Mouse (Mus musculus) testis, postnatal 14 days (tissue): ENCODE measurements at regions not wholly inside any gene's neighbourhood (a gene's known extent, or its start where the extent isn't known, plus 50 kb on each side); places are given as distances from the start of the nearest gene placed in this dataset.

ENCODE experiments used
- DNase-seq: peaks from one replicate; pipeline ENCODE4 v3.0.0; 2021; ENCODE audit warnings: low spot score

DNA sequence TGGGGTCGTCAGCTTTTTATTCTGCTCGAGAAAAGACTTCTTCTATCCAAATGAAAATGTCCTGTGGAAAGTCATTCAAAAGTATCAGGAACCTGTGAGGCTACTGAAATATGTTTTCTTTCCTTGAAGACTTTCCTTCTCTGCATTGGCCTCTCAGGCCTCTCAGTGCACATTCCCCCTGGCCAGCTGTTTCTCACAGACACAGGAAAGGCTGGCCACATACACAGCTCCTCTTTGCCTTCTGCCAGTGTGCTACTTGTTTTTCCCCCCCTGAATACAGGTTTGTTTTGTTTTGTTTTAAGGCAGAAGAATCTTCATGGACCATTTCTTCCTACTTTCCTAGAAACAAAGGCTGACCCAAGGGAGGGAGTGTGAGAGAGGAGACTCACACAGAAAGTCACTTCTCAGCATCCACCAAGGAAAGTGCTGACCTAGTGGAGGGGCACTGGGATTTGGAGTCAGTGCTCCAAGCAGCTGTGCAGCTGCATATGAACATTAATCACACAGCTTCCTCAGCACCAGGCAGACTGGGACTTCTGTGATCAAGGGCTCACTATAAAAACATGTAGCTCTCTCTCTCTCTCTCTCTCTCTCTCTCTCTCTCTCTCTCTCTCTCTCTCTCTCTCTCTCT lies 324.0 kb downstream of the Etaa1 start:
- no peak for DNase-seq

DNA sequence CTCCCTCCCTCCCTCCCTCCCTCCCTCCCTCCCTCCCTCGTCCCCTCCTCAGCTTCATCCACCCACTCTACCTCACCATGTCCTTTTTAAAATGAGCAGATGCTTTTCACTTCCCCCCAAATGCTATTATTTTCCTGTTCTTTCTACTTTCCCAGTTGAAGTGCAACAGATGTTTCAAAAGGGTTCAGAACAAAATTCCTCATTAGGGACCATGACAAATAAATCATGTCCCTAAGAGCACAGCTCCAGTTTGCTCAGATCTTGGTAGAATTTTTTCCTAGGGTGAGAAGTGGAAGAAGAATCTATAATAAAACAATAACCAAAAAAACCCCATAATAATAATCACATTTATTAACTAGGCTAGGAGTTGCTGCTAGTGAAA lies 323.5 kb downstream of the Etaa1 start:
- no peak for DNase-seq

DNA sequence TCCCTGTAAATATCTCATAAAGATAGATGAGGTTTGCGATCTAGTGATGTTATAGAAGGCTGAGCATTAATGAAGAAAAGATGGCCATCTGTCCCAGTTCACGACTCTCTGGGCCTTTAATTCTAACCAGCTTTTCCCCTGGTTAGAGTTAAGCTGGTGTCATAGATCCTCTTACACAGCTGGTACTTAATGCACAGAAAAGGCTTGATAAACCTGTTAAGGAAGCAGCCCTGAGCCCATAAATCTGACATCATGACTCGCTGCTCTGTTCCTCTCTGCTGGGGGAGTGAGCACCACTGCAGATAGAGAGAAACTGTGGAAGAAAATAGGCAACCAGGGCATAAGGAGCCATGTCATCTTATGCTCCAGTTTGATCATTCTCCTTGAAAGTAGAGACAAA lies 316.5 kb downstream of the Etaa1 start:
- no peak for DNase-seq

DNA sequence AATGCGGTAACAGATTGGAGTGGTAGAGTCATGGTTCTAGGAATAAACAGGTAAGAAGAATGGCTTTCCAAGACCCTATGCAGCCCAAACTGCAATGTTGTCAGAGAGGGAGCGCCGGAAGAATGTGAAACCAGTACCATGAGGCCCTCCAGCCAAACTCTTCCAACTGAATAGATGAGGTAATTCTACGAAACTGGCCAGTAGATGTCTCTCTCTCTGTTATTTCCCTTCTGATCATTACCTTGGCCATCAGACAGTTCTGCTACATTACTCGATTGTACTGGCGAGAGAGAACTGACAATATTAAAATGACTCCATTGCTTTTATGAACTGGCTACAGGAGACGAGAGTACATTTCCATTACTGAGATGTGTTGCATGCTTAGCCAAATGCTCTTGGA lies 313.8 kb downstream of the Etaa1 start:
- no peak for DNase-seq

DNA sequence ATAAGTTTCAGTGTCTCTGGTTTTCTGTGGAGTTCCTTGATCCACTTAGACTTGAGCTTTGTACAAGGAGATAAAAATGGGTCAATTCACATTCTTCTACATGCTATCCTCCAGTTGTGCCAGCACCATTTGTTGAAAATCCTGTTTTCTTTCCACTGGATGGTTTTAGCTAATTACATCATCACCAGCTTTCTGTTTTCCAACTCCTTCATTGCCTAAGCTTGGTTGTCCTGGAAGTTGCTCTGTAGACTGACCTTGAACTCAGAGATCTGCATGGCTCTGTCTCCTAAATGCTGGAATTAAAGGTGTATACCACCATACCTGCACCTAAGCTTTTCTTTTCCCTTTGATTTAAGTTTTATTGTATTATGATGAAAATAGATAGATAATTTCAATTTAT lies 306.2 kb downstream of the Etaa1 start:
- no peak for DNase-seq

DNA sequence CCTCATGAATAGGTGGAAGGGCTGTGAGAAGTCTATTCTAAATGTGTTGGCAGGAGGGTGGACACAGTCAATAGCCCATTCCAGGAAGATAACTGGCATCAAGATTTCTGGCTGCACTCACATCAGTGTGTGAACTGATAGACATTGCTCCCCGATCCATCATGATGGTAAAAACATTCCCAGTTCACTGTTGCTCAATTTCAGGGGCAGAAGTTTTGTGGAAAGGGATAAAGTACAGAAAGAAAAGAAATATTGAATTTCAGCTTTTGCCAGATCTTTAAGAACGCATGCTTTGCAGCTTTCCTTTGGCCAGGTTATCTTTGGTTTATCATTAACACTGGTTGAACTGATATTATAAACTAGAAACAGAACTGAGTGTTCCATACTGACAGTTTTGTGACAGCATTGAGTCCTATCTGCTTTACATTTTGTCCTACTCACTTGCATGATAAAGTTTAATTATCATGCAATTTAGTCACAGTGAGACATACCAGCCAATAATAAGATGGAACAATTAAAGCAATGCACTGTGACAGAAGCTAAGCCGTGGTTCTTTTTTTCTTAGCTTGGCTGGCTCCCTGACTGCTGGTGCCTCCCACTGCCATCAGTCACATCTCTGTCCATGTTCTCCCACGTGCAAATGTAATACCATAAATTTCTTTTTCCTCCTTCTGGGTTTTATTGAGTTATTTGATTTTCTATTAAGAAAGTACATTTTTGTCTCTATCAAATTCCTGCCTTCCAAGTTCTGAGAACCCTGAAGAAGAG lies 302.1 kb downstream of the Etaa1 start:
- DNase-seq: no peak

DNA sequence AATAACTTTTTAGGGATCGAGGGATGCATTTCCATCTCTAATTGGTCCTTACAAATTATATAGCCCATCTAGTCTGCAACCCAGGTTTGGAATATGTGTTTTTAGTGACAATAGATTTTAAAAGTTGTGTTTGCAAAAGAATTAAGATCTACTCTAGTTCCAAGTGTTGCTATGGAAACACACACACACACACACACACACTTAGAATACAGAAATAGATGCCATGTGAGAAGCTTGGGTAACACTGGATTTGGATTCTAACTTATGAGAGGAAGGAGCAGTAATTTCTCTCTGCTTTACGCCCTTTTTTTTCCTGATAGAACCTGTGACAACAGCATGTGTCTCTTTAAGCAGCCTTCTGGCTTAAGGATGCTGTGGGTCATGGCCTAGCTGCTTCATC lies 297.8 kb downstream of the Etaa1 start:
- no peak for DNase-seq

DNA sequence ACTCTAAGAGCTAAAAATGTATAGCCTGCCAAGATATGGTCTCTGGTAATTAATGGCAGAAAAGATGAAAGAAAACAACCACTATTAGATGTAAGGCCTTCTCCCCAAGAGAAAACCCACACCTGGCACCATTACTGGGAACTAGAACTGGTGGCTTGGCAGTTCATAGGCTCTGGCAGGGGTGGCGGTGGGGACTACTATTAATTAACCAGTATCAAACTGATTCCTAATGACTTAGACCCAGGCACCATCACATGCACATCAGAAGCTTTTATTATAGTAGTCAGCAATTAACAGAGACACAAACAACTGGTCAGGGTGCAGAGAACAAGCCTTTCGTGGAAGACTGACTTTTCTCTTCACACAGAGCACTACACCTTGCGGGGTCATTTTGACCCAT lies 296.0 kb downstream of the Etaa1 start:
- DNase-seq: no peak

DNA sequence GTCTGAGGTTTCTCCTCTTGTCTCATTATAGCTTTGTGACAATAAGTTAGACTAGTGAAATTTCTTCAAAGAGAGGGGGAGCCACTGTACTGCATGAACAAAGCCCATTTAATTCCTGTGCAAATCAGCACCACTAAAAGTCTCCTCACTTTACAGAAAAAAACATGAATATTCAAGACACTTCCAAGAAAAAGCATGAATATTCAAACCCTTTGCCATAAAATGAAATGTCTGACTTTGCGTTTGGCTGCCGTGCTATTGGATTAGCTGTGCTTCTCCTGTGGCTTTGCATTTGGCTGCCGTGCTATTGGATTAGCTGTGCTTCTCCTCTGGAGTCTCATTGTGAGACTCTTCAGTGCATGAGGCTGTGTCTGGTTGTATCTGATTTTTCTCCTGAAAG lies 295.4 kb downstream of the Etaa1 start:
- no peak for DNase-seq

DNA sequence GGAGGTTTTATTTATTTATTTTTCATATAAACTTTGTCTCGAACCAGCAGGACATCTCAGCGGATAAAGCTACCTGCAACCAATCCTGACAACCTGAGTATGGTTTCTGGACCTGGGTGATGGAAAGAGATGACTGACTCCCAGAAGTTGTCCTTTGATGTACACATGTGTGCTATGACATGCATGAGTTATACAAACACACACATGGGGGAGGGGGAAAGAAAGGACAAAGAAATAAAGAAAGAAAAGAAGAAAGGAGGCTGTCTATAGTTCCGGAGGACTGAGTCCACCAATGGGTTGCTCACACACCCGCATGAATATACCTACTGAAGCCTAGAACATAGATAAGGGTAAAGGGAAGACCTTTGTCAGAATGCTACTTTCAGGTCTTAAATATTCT lies 295.0 kb downstream of the Etaa1 start:
- DNase-seq: no peak

DNA sequence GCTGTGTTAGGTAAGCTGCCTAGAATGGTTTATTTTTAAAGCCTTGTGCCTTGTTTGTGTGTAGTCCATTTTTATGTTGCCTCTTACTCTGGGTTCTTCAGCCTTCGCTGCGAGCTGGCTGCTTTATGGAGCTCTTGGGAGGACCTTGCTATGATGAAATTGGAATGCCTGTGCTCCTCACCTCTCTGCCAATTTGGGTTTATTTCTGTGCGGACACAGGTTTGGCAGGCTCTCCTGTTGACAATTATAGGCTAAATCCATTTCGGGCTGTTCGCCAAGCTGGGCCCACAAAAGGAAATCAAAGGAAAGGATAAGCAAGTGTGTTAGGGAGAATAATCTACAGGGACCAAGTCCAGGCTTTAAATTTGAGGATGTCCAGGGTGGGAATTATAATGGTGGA lies 289.8 kb downstream of the Etaa1 start:
- no peak for DNase-seq

DNA sequence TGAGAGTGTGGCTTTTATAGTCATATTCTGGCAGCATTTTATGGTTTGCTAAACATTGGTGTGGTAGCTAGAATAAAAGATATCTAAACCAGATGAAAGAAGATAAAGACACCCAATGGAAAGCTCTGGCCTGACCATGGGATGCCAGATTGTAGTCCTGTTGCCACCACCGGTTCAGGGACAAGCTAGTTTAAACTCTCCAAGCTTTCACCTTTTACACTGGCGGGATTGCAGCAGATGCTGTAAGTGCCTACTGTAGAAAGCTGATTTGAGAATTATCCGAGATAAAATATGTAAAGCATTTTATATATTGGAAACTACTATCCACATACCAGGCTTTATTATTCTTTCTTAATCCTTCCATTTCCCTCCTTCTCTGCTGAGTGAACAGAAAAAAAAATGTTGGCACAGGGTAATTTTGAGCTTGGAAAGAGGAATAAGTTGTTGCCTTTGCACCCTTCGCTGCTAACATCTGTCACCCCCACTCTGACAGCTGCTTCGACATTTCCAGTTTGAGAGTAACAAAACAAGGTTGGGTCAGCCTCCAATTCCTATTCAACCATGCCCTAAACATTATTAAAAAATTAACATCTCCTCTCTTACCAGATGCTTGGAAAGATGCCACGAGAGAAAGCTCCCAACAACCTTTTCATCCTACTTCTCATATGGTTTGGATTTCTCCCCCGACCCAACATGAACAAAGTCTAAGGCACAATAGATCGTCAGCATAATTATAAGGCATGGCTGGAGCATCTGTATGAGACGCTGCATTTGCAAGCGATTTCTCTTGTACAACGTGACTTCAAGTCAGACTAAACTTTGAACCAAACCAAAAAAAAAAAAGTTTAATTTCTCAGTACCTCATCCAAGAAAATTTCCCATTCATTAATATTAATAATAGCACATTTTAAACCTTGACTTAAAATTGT lies 287.8 kb downstream of the Etaa1 start:
- no peak for DNase-seq

DNA sequence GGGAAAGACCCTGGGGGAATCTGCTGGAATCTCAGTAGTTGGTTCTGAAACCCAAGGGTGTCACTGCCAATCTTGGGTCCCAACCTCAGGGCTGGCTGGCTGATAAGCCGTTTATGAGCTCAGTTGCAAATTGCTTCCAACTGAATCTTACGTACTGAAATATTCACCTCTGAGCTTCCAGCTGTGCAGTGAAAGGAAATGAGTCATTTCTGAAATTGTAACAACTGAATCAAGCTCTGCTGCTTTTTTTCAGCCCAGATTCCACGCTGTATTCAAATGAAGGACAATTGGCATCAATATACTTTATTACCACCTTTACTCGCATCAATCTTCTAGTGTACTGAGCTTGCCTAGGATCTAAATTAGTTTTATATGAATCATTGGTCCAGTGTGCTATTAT lies 272.7 kb downstream of the Etaa1 start:
- DNase-seq: no peak

DNA sequence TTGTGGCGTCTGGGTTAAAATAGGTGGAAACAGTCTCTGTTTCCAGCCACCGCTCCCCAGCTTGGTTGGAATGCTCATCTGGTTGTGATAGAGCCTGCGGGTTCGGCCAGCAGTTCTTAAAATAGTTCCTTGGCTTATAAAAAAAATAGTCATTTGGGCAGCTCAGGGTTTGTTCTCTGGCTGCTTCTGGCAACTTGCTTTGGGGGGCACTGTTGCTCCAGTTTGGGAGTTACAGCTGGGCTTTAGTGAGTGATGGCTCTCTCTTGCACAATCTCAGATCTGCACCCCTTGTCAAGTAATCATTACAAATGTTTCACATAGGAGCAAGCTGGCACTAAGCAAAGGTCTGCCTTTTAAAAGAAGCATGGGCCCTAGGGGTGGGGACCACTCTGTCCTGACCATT lies 268.0 kb downstream of the Etaa1 start:
- no peak for DNase-seq

DNA sequence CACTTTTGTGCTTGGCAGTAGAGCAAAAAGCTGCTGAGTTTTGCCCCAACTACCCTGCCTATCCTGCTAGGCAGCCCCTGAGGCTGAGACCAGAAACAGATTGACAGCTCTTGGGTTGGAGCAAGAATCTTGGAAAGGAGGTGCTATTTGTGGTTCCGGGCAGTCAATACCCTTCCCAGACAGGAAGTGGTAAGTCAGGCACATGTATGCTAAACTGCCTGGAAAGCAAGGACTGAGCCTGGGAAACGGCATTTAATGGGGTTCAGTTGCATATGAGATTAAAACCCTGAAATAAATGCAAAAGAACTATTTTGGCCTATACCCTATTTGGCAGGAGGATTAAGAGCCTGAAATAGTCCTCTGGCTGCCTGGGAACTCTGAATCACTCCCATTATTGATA lies 266.9 kb downstream of the Etaa1 start:
- DNase-seq: no peak

DNA sequence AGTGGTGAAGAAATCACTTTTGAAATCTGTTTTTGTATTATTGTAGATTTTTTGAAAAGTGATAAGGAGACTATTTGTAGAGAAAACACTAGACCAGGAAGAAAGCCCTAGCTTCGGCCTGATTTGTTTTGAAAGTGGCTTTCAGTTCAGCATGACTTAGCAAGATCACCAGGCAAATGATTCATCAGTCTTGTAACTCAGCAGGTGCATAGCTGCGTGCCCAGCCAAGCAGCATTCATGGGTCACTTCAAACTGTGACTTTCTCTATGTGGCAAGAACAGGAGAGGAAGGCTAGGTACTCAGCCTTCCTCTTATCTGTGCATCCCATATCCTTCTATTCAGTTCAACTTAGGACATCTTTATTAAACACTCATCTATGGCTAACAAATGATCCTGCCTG lies 259.5 kb downstream of the Etaa1 start:
- no peak for DNase-seq

DNA sequence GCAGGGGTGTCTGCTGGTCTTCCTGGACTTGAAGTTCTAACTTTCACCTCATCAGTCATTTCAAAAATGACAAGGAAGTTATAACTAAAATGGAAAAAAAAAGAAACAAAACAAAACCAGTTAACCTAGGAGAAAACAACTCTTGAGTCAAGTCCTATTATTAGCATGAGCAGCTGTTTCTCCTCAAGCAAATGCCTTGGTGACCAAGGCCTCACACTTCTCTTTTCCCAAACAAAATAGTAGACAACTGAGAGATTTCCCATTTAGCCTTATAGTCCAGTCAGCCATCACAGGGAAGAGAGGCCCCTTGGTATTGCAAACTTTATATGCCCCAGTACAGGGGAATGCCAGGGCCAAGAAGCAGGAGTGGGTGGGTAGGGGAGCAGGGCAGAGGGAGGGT lies 244.9 kb downstream of the Etaa1 start:
- DNase-seq: no peak

DNA sequence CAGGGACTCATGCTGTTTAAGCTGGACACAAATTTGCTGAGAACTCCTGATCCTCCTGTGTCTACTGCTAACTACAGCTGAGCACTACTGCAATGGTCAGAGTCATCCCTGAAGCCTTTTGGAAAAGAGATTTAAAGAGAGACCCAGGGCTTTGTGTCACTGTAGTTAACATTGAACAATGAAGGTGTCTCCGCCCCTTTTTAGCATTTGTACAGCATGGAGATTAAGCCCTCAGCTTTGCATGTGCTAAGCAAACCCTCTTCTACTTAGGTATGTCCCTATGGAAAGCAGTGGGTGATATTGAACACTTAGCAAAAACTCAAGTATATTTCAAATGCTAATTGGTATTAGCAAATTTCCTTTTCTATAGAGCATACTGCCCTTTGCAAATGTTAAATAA lies 231.6 kb downstream of the Etaa1 start:
- DNase-seq: no peak

DNA sequence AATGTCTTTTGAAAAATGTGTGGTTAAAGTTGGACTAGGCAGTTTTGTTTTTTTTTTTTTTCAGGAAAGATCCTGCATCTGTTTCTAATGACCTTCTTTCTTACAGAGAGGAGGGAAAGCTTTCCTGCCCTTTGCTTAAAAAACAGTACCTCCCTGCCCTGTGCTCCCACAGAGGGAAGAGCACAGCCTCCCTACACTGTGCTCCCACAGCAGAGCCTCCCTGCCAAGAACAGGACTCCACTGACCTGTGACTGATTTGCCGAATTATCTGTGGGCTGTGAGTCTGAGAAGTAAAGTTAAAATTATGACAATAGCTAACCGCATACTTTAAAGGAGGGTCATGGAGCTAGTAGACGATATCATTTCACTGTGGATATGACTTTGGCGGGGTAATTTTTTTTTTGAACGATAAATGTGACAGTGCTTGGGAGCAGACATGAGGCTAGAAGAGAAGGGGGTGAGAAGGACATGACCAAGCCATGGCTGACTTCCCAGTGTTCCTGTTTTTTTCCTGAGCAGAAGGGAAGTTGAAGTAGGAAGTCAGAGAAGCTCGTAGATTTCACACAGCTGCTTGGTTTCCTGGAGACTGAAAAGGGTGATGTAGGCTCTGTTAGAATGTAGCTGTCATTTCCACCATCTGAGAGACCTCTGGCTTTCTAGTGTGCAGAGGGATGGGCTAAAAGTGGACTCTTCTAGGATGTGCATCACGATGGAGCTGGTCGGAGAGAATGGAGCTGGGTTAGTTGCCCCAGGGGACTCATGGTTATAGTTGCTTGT lies 226.2 kb downstream of the Etaa1 start:
- DNase-seq: no peak

DNA sequence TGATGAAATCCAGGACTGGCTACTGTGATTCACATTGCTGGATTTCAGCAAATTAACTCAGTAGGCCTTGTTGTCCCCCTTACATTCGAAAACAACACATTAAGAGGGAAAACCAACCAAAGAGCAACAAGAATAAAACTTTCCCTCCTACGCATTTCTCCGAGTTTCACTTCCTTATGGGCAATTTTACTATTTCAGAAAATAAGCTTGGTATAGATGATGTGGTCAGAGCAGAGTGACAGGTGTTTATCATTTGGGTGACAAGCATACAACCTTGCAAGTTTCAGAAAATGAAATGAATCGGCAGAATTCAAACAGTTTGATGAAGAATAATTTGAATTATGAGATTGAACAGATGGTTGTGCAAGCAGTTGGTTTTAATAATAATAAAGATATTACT lies 220.6 kb downstream of the Etaa1 start:
- DNase-seq: no peak

DNA sequence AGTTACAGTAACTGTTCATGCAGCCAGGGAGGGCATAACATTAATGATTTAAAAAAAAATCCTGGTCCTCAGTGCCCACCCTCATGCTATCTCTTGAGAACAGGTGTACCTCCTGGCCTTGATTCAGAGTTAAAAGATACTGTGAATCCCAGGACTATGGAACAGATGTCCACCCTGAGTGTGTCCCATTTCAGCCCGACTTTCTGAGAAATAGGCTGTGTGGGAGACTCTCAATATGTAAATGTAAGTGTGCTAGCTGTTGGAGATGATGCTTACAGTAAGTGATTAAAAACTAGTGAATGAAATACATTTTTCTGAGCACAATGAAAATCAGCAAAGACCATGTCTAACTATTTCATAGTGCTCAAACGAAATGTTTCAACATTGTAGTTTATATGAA lies 219.2 kb downstream of the Etaa1 start:
- DNase-seq: no peak

DNA sequence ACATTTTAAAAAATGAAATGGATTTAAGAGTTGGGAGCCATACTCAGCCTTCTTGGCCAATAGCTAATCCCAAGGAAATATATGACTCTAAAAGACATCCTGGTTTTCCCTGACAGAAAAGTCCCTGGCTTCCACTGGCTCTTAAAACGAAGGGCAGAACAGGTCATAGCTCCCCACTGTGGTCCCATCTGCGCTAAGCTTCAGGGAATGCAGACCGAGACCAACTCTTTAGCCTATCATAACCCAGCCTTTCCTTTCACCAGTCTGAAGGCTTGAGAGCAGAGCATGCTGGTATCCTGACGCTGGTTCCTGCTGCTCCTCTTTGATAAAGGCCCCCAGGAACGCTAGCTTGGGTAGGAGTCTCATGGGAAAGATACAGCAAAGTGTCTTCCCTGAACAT lies 214.8 kb downstream of the Etaa1 start:
- no peak for DNase-seq
